Mouse (Mus musculus) large intestine, adult 2 months (tissue): Measurements from ENCODE around the gene Rabep2. TPM values are rescaled to one million over a fixed set of nuclear protein-coding genes. Genes with fewer than 3 reads are reported as not detected.

Experiments used
- DNase-seq: peaks from one replicate; pipeline ENCODE4 v3.0.0-alpha.2; 2012; ENCODE audit warnings: low read depth, low spot score
- WGBS: fragments of 180-500 bp; shearing (Covaris S2); methylation state at CpG from one replicate; pipeline ENCODE4 v1.1.7; 2018; 5-methylcytosine and 5-hydroxymethylcytosine counted together
- polyA plus RNA-seq: library from polyadenylated mRNA; depleted of rRNA; stranded (reverse); fragments of >200 nt; gene quantifications from 2 replicates; pipeline ENCODE4 v1.2.3, GENCODE M21; 2012

Gene Rabep2
- polyA plus RNA-seq, 1 experiment: 16.5 TPM

DNA sequence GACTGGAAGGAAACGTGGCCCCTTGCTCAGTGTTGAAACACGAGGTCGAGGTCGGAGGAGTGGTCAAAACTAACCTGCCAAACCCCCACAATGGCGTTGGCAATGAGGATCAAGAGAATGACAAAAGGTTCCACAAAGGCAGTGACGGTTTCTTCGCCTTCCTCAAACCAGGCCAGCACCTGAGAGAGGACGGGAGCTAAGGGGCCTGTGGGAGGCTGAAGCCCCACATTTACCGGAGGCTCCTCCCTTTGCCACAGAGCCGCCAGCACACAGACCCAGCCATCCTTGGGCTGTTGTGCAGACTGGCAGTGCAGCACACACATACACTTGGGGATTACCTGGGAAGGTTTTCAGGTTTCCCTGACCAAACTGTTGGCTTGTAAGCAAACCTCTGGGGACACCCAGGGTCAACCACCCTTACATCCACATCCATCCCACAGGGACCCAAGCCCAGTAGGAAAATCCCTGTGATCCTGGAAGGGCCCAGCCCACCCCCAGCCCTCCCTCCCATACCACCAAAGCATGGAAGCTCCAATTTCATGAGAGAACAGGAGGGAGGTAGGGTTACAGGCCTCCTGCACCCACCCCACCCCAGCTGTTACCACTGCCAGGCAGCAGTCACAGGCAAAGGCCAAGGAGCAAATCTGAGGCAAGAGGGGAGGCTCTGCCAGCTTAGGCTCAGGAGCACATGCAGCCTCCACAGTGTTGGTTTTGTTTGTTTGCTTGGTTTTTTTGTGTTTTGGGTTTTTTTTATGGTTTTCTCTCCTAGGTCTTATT lies 32.3 kb downstream of the Rabep2 start:
- WGBS: 59% methylated on average over 10 of the region's 10 CpGs
- DNase-seq: no peak

DNA sequence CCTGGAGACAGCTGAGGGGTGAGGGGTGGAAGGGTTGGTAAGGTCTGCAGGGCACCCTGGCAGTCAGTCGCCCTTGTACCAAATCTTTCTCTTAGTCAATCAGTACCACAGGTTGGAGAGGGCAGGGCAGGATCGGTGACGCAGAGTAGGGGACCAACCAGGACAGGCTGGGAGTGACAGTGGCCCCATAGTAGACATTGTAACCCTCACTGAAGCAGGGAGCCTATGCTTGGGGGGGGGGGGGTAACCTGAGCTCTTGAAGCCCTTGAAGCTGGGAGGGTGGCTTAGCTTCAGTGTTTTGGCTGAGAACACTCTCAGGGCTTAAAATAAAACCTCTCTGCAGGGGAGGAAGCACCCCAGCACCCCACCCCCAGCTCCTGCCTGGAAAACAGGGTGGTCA lies 33.1 kb downstream of the Rabep2 start:
- WGBS: 70% methylated on average over 3 of the region's 3 CpGs
- no peak for DNase-seq

DNA sequence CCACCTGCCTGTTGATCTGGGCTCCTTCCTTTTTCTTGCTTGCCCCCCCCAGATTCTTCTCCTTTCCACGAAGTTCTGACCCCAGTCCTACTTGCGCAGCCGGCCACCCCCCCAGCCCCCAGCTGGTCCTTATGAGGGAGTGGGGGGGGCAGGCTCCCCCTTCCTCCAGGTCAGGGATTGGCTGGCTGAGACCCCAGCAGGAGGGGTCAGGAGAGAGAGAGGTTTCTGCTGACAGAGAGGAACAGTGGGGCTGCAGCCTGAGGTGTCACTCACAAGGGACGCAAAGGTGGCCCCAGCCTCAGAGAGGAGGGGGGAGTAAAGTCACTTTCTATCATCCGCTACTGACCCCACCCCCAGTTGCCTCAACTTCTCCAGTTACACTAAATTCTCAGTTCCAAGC lies 34.4 kb downstream of the Rabep2 start, which contains the start of gene Atp2a1:
TSS of gene Atp2a1 (minus strand) at position 105 of the 400 bp plus-strand sequence.
- no peak for DNase-seq
- 72% methylated on average over 5 of the region's 5 CpGs for WGBS

DNA sequence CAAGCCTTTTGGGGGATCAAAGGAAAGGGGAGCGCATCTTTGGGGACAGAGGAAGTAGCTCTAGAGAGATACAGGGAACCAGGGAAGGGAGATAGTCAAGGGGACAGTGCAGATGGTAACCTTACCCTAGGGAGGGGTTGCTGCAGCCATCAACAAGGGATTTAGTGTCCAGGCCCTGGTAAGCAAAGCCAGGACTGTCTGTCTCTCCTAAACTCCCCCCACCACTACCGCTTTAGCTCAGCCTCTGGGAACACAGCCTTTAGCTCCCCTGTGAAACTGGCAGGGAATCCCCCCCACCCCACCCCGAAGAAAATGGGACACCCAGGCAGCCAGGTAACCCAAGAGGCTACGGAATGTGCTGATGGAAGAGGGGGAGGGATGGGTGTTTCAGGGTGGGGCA lies 35.0 kb downstream of the Rabep2 start:
- 71% methylated on average over 4 of the region's 4 CpGs for whole genome bisulfite sequencing
- no peak for DNase-seq

DNA sequence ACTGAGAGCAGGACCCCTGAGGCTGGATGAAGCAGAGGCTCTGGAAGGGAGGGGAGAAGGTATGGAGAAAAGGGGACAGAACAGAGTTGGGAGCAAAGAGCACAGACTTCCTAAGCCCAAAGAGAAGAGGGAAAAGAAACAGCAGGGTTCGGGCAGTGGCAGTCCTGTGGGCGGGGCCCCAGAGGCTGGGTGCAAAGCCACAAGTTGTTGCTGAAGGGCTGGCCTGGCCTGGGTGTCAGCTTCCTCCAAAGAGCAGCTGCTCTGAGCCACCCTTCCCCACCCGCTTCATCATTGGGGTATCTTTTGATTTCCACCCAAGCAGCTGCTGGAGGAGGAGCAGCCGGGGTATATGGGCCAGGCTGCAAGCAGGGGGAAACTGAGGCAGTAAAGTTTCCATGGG lies 35.6 kb downstream of the Rabep2 start:
- 58% methylated on average over 4 of the region's 4 CpGs for WGBS
- no peak for DNase-seq

DNA sequence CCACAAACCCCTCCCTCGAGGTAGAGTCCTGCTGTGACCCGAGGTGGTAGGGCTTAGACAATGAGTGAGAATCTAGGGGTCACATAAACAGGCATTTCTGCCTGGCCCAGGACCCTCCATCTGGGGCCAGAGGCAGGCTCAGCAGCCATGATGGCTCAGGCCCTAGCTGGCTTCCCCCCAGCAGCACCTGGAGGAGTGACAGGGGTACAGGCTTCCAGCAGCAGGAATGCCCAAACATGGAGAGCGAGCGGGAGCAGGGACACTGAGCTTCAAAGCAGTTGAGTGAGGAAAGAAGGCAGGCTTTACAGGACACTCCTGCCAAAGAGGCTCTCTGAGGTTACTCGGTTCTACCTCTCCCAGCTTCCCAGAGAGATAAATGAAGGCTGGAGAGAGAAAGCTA lies 36.3 kb downstream of the Rabep2 start:
- 54% methylated on average over 5 of the region's 5 CpGs for WGBS
- no peak for DNase-seq

DNA sequence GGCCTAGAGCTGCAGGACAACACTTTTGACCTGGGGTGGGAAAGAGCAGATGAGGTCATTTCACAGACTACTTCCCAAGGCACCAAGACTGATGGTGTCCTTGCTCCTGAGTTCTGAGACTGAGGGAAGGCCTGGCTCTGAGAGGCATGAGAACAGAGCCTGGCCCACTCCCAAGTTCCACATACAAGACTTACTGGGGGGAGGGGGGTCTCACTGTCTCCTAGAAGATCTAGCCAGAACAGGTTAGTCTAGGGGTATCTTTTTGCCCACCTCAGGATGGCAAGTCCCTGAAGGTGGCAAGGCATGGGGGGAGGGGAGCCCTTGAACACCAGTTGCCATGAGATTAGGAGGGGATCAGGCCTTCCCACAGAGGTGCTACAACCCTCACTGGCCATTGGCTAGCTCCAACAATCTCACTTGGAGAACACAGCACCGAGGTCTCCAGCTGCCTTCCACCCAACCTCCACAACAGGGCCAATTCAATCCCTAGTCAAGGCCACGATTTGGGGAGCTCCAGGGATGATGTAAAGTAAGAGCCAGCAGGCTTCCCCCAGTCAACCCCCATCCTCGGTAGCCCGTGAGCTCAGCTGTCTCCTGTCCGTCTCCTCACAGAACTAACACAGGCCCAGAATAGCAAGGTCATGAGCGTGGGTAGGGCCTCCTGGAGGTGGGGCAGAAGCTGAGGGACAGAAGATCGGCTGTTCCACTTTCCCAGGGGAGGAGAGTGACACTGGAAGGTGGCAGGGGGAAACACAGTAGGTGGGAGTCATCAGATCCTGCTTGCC lies 36.9 kb downstream of the Rabep2 start:
- WGBS: 48% methylated on average over 7 of the region's 7 CpGs
- no peak for DNase-seq

DNA sequence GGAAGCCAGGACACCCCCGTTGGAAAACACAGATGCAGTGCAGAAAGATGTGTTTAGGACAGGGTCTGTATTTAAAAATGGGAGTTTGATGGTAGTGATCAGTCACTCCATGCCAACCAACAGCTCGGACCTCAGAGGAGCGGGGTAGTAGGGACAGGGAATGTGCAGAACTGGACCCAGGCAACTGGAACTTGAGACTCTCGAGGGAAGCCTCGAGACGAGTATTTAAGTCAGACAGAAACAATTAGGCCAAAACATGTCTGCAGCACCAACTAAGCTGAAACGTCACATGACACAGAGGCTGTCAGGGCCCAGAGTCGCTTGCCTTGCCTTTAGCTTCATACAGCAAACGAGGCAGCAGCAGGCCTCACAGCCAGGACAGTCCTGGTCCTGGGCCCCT lies 37.6 kb downstream of the Rabep2 start:
- 72% methylated on average over 9 of the region's 9 CpGs for WGBS

DNA sequence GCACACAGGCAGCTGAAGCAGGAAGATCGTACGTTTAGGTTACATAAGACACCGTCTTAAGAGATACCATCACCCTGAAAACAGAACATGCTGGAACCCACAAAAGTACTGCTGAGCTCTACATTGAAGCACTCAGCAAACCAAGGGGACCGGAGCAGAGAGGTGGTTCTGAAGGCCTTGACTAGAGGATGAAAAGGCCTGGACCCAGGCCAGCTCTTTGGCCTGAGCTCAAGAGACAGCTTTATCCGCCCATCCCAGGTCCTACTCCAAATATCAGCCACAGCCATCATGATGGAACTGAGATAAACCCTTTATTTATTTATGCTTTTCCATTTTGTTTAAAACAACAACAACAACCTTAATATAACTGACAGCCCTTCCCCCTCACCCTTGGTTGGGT lies 38.1 kb downstream of the Rabep2 start:
- no peak for DNase-seq
- 75% methylated on average over 5 of the region's 5 CpGs for WGBS

More for the DNA sequence above, 37.6 kb downstream of the Rabep2 start:
- DNase-seq: no peak

DNA sequence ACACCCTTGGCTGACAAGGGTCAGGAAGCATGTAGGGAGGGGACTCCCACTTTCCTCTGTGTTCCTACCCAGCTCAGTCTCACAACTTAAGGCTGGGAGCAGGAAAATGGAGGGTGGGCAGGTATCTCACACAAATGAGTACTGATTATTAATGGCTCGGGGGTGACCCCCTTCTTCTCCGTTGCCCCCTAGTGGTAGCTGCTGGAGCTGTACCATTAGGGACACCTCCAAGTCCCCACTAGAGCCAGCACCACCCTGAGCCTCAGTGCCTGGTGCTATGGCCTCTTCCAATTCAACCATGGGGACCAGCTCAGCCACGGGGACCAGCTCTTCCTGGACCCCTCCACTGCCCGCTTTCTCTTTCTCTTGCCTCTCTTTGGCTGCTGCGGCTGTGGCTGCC lies 38.7 kb downstream of the Rabep2 start:
- no peak for DNase-seq
- 66% methylated on average over 5 of the region's 5 CpGs for WGBS

DNA sequence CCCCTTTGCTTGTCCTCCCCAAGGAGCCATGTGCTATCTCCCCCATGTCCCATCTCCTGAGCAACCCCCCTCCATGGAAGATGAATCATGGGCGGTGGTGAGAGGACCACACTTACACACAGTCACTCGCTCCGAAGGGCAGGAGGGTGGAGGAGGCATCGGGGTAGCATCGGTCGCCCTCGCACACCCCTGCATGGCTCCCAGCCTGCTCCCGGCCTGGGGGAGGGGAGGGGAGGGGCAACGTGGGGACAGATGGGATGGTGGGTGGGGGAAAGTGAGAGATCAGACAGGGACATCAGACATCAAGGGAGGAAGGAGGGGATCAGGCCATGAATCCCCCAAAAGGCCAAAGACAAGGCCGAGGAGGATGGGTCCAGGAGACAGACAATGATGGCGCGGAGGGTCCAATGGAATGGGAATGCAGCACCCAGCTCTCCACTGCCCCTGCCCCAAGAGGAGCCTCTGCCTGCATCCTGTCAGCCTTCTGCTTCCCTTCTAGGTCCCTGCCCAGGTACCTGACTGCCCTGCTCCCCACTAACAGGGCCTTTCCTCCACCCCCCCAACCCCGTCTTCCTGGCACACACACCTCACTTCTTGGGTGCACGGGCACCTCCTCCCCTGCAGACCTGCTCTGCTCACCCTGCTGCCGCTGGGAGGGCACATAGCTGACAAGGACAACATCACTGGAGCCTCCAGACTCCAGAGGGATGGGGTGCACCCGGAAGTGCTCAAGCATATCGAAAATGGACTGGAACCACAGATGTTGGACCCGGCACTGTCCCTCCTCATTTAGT lies 39.5 kb downstream of the Rabep2 start:
- DNase-seq: no peak
- WGBS: 92% methylated on average over 18 of the region's 18 CpGs

DNA sequence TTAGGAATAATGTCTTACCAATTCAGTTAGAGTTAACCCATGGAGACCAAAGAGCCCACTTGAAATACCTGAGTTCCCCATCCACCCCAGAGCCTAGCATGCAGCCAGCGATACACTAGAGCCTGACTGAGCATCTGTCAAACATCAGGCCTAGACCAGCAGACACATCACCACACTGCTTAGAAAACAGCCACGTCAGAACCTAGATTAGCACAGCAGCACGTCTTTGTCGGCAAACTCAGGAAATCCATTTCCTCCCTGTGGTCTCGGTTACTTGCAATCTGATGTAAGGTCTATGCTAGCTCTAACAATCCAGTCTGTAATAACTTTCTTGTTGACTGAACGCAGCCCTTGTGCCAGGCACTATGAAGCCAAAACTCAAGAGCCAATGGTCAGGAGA lies 41.5 kb downstream of the Rabep2 start:
- no peak for DNase-seq
- WGBS: 81% methylated on average over 6 of the region's 6 CpGs

DNA sequence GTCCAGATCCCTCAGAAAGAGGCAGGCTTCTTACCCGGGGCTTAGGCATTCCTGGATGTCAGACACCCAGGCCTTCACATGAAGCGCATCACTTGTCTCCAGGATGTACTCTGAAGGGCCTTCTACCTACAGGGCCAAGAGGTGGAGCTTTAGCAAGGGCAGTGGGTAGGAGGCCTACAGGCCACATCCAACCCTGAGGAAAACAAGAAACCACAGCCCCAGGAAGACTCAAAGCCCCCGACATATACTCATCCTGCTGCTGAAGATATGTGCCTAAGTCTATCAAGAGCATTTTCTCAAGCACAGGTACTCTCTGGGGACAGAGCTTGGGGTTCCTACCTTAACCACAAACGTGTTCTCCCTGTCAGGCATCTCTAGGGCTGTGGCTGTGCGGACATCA lies 42.8 kb downstream of the Rabep2 start:
- DNase-seq: no peak
- WGBS: 91% methylated on average over 5 of the region's 5 CpGs

DNA sequence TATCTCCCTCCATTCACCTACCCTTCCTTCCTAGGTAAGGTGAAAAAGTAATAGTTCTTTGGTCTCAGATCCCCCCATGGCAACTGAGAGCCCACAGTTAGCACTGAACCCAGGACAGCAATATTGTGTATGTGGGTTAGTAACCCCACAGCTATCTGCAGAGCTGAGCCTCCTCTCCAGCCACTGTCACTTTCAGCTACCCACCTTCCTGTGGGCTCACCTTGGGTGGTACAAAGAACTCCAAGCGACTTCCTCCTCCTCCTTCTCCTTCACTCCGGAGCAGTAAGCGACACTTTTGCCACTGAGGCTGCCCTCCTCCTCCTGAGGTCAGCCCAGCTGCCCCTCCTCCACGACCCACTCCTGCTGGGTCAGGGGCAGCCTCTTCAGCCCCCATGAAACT lies 43.3 kb downstream of the Rabep2 start:
- no peak for DNase-seq
- WGBS: 82% methylated on average over 4 of the region's 4 CpGs

DNA sequence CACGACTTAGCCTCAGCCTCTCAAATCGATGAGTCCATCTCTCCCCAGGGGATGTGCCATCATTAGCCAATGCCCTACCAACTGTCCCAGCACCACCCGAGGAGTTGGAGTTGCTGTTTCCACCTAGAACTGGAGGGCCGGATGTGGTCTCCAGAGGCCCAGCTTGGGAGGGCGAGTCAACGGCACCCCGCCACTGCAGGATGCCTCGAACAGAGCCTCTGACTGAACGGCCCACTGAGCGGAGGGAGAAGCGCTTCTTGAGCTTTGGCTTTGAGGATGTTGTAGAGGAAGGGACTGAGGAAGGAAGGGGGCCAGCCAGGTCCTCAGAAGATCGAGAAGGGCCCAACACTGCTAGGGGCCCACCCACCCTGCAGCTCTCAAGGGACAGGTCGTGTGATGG lies 43.7 kb downstream of the Rabep2 start:
- DNase-seq: no peak
- WGBS: 81% methylated on average over 13 of the region's 13 CpGs

DNA sequence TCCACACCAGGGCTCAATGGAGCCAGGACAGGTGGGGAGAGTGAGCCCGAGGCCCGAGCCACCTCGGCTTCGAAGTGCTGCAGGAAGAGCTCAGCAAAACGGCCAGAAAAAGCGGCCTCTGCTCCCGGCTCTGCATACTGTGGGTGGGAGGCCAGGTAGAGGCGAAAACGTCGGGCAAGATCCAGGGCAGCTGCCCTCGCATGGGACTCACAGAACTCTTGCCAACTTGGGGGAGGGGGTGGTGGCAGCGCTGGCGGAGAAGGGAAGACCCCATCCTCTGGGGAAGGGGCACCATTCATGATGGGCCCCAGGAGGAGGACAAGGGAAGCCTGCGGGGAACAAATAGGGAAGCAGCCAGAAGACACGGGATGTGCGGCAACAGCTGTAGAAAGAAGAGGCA lies 44.2 kb downstream of the Rabep2 start:
- no peak for DNase-seq
- WGBS: 90% methylated on average over 16 of the region's 16 CpGs

DNA sequence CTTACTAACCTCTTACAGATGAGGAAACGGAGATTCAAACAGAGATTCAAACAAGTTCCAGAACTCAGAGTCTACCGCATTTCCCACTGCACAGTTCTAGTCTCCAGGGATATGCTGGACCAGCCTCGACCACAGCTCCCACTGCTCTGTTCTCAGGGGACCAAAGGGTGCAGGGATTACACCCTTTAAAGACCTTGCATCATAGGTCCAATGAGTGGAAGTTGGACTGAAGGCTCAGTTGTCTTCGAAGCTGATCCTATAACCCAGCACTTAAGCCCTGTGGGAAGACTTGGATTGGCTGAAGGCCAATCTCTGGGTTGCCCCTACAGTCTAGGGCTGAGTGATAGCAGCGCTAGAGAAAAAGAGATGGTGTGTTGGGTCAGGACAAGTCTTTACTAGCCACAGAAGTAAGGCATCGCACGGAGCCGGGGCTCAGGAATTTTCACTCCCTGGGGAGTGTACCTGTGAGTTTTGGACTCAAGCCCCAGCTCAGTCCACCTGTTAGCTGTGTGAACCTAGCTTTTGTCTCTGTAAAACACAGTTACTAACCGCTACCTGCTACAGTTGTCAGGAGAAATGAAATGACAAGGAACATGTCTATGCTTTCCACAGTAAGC lies 45.0 kb downstream of the Rabep2 start:
- 58% methylated on average over 9 of the region's 9 CpGs for WGBS

DNA sequence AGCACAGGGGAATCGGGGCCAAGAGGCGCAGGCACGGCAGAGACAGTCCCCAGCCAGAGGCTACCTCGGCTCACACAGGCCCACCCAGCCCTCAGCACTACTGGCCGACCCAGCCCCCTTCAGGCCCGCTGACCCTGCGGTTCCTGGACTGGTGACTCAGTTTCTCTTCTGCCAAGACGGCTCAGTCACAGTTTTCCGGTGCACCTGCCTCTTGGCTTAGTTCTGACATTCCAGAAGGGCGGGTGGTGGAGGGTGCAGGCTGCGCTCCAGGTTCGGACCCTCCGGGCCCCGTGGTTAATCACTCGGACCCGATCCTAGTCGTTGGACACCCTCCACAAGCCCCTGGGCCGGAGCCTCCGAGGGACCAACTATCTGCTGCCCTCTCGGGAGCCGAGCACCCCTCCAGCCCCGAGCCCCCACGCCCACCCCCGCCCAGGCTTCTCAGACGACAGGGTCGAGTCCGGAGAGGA lies 46.0 kb downstream of the Rabep2 start:
- WGBS: under 1% methylated on average over 27 of the region's 27 CpGs
- no peak for DNase-seq

More for the DNA sequence above, 45.0 kb downstream of the Rabep2 start:
- no peak for DNase-seq

DNA sequence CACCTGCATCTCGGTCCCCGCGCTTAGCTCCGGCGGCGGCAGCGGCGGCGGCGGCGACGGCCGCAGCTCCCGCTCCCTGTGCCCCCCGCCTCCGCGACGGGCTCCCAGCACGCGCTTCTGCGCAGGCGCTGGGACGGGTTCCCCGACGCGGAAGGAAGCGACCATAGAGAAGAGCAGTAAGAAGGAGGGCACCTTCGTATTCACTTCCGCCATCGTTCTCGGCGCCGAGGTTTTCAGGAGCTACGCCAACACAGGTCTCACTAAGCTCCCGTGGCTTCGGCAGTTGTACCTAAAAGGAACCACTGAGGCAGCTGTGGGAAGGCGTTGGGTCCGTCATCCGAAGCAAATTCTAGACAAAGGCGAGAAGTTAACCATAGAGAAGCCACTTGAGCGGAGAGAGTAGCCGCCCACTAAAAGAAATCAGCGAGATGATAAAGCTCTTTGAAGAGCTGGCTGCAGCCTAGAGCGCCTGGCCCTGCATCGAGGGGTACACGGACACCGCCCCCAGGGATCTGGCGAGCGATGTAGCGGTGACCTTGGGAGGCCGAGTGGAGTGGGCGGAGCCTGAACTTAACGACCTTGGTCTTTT lies 46.5 kb downstream of the Rabep2 start, which contains the start of gene Sh2b1:
TSS of gene Sh2b1 (minus strand) at position 432 of the 589 bp plus-strand sequence.
- peak; percentile 66 for DNase-seq
- under 1% methylated on average over 53 of the region's 53 CpGs for WGBS
